Mouse (Mus musculus) myocyte (in vitro differentiated cells): ENCODE measurements around the gene Lats1.

Experiments used
- CEBPB ChIP-seq: IDR thresholded peaks from 2 replicates; pipeline ENCODE4 v1.6.1; 2011; ENCODE audit warnings: mild to moderate bottlenecking, moderate library complexity; ENCODE audit not compliant: poor library complexity, insufficient read depth, severe bottlenecking
- E2F4 ChIP-seq: IDR thresholded peaks from one replicate; pipeline ENCODE4 v1.6.1; 2011; ENCODE audit warnings: mild to moderate bottlenecking, control low read depth, moderate library complexity; ENCODE audit not compliant: insufficient read depth
- MAX ChIP-seq: IDR thresholded peaks from one replicate; pipeline ENCODE4 v1.6.1; 2011; ENCODE audit warnings: low read depth, mild to moderate bottlenecking, control low read depth
- MYOD1 ChIP-seq, 3 experiments: IDR thresholded peaks; one replicate each; pipeline ENCODE4 v1.6.1; 2011; ENCODE audit warnings: control low read depth in 2 of 3, low read depth in 2 of 3, mild to moderate bottlenecking in 2 of 3, moderate library complexity in 1 of 3; ENCODE audit not compliant: insufficient read length in 2 of 3, control insufficient read depth in 1 of 3
- MYOG ChIP-seq, 3 experiments: IDR thresholded peaks; one replicate each; pipeline ENCODE4 v1.6.1; 2011; ENCODE audit warnings: control low read depth in 2 of 3, low read depth in 2 of 3, mild to moderate bottlenecking in 2 of 3; ENCODE audit not compliant: insufficient read length in 2 of 3, control insufficient read depth in 1 of 3, insufficient read depth in 1 of 3
- POLR2A ChIP-seq: IDR thresholded peaks from one replicate; pipeline ENCODE4 v1.6.1; 2011; ENCODE audit warnings: low read depth, mild to moderate bottlenecking, control low read depth, moderate library complexity; ENCODE audit not compliant: insufficient read length
- POLR2AphosphoS2 ChIP-seq: IDR thresholded peaks from one replicate; pipeline ENCODE4 v1.6.1; 2011; ENCODE audit warnings: low read depth, control low read depth; ENCODE audit not compliant: insufficient read length
- REST ChIP-seq: IDR thresholded peaks from one replicate; pipeline ENCODE4 v1.6.1; 2011; ENCODE audit warnings: mild to moderate bottlenecking, control low read depth, moderate library complexity; ENCODE audit not compliant: insufficient read depth, insufficient read length
- SRF ChIP-seq: IDR thresholded peaks from one replicate; pipeline ENCODE4 v1.6.1; 2011; ENCODE audit warnings: low read depth; ENCODE audit not compliant: control insufficient read depth, insufficient read length
- TCF12 ChIP-seq: IDR thresholded peaks from one replicate; pipeline ENCODE4 v1.6.1; 2011; ENCODE audit warnings: mild to moderate bottlenecking, control low read depth; ENCODE audit not compliant: poor library complexity, insufficient read depth, severe bottlenecking
- TCF3 ChIP-seq: IDR thresholded peaks from one replicate; pipeline ENCODE4 v1.6.1; 2011; ENCODE audit warnings: low read depth, control low read depth; ENCODE audit not compliant: insufficient read length
- USF1 ChIP-seq: IDR thresholded peaks from one replicate; pipeline ENCODE4 v1.6.1; 2011; ENCODE audit warnings: low read depth, mild to moderate bottlenecking, control low read depth, moderate library complexity

DNA sequence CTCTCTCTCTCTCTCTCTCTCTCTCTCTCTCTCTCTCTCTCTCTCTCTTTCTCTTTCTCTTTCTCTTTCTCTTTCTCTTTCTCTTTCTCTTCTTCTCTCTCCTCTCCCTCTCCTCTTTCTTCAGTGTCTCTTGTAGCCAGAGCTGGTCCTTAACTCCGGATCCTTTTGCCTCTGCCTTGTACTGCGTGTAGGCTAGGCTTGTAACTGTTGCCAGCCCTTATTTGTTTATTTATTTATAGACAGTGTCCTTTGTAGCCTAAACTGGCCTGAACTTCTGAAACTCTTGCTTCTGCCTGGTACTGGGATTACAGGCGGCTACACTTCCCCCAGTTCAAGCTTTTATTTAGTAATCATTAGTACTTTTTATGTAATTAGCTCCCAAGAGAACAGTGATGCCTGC is 46.0 kb downstream of the Lats1 start:
- no peak for TF ChIP-seq MYOG (IDR thresholded peaks at IDR 0.05; ENCODE audit: control insufficient read depth in 1 of 3, insufficient read depth in 1 of 3, insufficient read length in 2 of 3, low read depth in 2 of 3)
- TF ChIP-seq MAX: no peak
- no peak for TF ChIP-seq USF1
- TF ChIP-seq POLR2A: no peak
- no peak for TF ChIP-seq TCF3
- no peak for TF ChIP-seq REST
- no peak for TF ChIP-seq CEBPB
- TF ChIP-seq E2F4: no peak
- no peak for TF ChIP-seq TCF12
- no peak for TF ChIP-seq SRF
- TF ChIP-seq POLR2AphosphoS2: no peak
- TF ChIP-seq MYOD1 (IDR thresholded peaks at IDR 0.05; ENCODE audit: control insufficient read depth in 1 of 3, insufficient read length in 2 of 3, low read depth in 2 of 3): no peak
